Mouse (Mus musculus) myocyte (in vitro differentiated cells): ENCODE results near the gene Gm21964. TPM values are rescaled to one million over a fixed set of nuclear protein-coding genes. Genes with fewer than 3 reads are reported as not detected.

Experiments used
- H3K27me3 ChIP-seq: one replicate; pipeline ENCODE4 v1.6.1; 2011; ENCODE audit not compliant: control insufficient read depth, insufficient read depth, insufficient read length
- H3K36me3 ChIP-seq: one replicate; pipeline ENCODE4 v1.6.1; 2011; ENCODE audit not compliant: control insufficient read depth, insufficient read depth
- H3K4me2 ChIP-seq: one replicate; pipeline ENCODE4 v1.6.1; 2011; ENCODE audit warnings: low read depth, control low read depth
- H3K4me3 ChIP-seq: one replicate; pipeline ENCODE4 v1.5.1; 2011; ENCODE audit warnings: mild to moderate bottlenecking, control low read depth, moderate library complexity
- H3K79me2 ChIP-seq: one replicate; pipeline ENCODE4 v1.6.1; 2011; ENCODE audit not compliant: control insufficient read depth, insufficient read depth
- H3ac ChIP-seq: one replicate; pipeline ENCODE4 v1.6.1; 2011; ENCODE audit not compliant: control insufficient read depth, insufficient read length
- CEBPB ChIP-seq: IDR thresholded peaks from 2 replicates; pipeline ENCODE4 v1.6.1; 2011; ENCODE audit warnings: mild to moderate bottlenecking, moderate library complexity; ENCODE audit not compliant: poor library complexity, insufficient read depth, severe bottlenecking
- E2F4 ChIP-seq: IDR thresholded peaks from one replicate; pipeline ENCODE4 v1.6.1; 2011; ENCODE audit warnings: mild to moderate bottlenecking, control low read depth, moderate library complexity; ENCODE audit not compliant: insufficient read depth
- MAX ChIP-seq: IDR thresholded peaks from one replicate; pipeline ENCODE4 v1.6.1; 2011; ENCODE audit warnings: low read depth, mild to moderate bottlenecking, control low read depth
- MYOD1 ChIP-seq, 3 experiments: IDR thresholded peaks; one replicate each; pipeline ENCODE4 v1.6.1; 2011; ENCODE audit warnings: control low read depth in 2 of 3, low read depth in 2 of 3, mild to moderate bottlenecking in 2 of 3, moderate library complexity in 1 of 3; ENCODE audit not compliant: insufficient read length in 2 of 3, control insufficient read depth in 1 of 3
- MYOG ChIP-seq, 3 experiments: IDR thresholded peaks; one replicate each; pipeline ENCODE4 v1.6.1; 2011; ENCODE audit warnings: control low read depth in 2 of 3, low read depth in 2 of 3, mild to moderate bottlenecking in 2 of 3; ENCODE audit not compliant: insufficient read length in 2 of 3, control insufficient read depth in 1 of 3, insufficient read depth in 1 of 3
- POLR2A ChIP-seq: IDR thresholded peaks from one replicate; pipeline ENCODE4 v1.6.1; 2011; ENCODE audit warnings: low read depth, mild to moderate bottlenecking, control low read depth, moderate library complexity; ENCODE audit not compliant: insufficient read length
- POLR2AphosphoS2 ChIP-seq: IDR thresholded peaks from one replicate; pipeline ENCODE4 v1.6.1; 2011; ENCODE audit warnings: low read depth, control low read depth; ENCODE audit not compliant: insufficient read length
- REST ChIP-seq: IDR thresholded peaks from one replicate; pipeline ENCODE4 v1.6.1; 2011; ENCODE audit warnings: mild to moderate bottlenecking, control low read depth, moderate library complexity; ENCODE audit not compliant: insufficient read depth, insufficient read length
- SRF ChIP-seq: IDR thresholded peaks from one replicate; pipeline ENCODE4 v1.6.1; 2011; ENCODE audit warnings: low read depth; ENCODE audit not compliant: control insufficient read depth, insufficient read length
- TCF12 ChIP-seq: IDR thresholded peaks from one replicate; pipeline ENCODE4 v1.6.1; 2011; ENCODE audit warnings: mild to moderate bottlenecking, control low read depth; ENCODE audit not compliant: poor library complexity, insufficient read depth, severe bottlenecking
- TCF3 ChIP-seq: IDR thresholded peaks from one replicate; pipeline ENCODE4 v1.6.1; 2011; ENCODE audit warnings: low read depth, control low read depth; ENCODE audit not compliant: insufficient read length
- USF1 ChIP-seq: IDR thresholded peaks from one replicate; pipeline ENCODE4 v1.6.1; 2011; ENCODE audit warnings: low read depth, mild to moderate bottlenecking, control low read depth, moderate library complexity
- polyA plus RNA-seq: library from polyadenylated mRNA; unstranded; fragments of >200 nt; fragmentation: generic; extraction: Trizol; gene quantifications from one replicate; pipeline ENCODE4 v1.2.1, GENCODE M21; 2012; ENCODE audit warnings: missing spikeins

Gene Gm21964
- polyA plus RNA-seq, 1 experiment = not detected

- no peaks in the 10 kb centered on the region for H3K27me3 ChIP-seq
- no peaks in the 10 kb centered on the region for H3K79me2 ChIP-seq
- no peak overlapping the region for H3K4me2 ChIP-seq
- H3K36me3 ChIP-seq = no peaks in the 10 kb centered on the region
- H3K4me3 ChIP-seq = no peak overlapping the region
- no peak for TF ChIP-seq TCF12
- no peak for TF ChIP-seq MYOD1 (IDR thresholded peaks at IDR 0.05; ENCODE audit: control insufficient read depth in 1 of 3, insufficient read length in 2 of 3, low read depth in 2 of 3)
- TF ChIP-seq TCF3 = no peak
- no peak for TF ChIP-seq REST
- TF ChIP-seq MAX = no peak
- no peak for TF ChIP-seq MYOG (IDR thresholded peaks at IDR 0.05; ENCODE audit: control insufficient read depth in 1 of 3, insufficient read depth in 1 of 3, insufficient read length in 2 of 3, low read depth in 2 of 3)
- no peak for TF ChIP-seq SRF
- TF ChIP-seq POLR2A = no peak
- no peak for TF ChIP-seq POLR2AphosphoS2
- no peak for TF ChIP-seq CEBPB
- no peak for TF ChIP-seq E2F4
- TF ChIP-seq USF1 = no peak
- no peak overlapping the region for H3ac ChIP-seq
These were observed 31.3 kb upstream of the Gm21964 start for GRCm38 (mm10) chr8:110069706-110070105.

DNA sequence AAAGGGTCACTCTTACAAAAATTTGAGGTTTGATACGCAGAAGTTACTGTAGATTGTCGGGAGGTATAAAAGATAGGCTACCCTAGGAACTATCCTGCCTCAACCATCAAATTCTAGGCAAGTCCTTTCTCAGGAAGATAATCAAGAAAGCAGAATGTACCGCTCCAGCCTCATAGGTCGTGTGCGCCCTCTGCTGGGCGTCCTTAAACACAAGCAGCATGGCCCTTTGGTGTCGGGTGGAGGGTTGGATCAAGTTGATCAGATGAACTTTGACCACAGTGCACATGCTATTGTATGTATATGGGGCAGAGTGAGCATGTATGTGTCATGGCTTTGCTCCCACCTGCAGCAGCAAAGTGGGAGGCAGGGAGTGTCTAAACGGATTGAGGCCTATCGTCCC is 29.4 kb upstream of the Gm21964 start:
- Histone ChIP-seq H3K4me3 (no peak overlapping the region), H3ac (no peak overlapping the region), H3K79me2 (no peaks in the 10 kb centered on the region), H3K4me2 (no peak overlapping the region), H3K27me3 (peaks cover 2% of the 10 kb centered on the region), H3K36me3 (no peaks in the 10 kb centered on the region)
- TF ChIP-seq POLR2AphosphoS2 = no peak
- no peak for TF ChIP-seq TCF12
- no peak for TF ChIP-seq REST
- TF ChIP-seq USF1 = no peak
- TF ChIP-seq MYOG (IDR thresholded peaks at IDR 0.05; ENCODE audit: control insufficient read depth in 1 of 3, insufficient read depth in 1 of 3, insufficient read length in 2 of 3, low read depth in 2 of 3) = no peak
- TF ChIP-seq POLR2A = no peak

GRCm38 (mm10) chr8:110074496-110074895 is 26.5 kb upstream of the Gm21964 start:
- Histone ChIP-seq H3K79me2 (no peaks in the 10 kb centered on the region), H3K4me2 (no peak overlapping the region), H3K27me3 (peaks cover 4% of the 10 kb centered on the region), H3K4me3 (no peak overlapping the region), H3K36me3 (no peaks in the 10 kb centered on the region), H3ac (no peak overlapping the region)
- TF ChIP-seq TCF12 (no peak), USF1 (no peak), E2F4 (no peak), POLR2AphosphoS2 (no peak), REST (no peak), CEBPB (no peak), MYOD1 (IDR thresholded peaks at IDR 0.05; ENCODE audit: control insufficient read depth in 1 of 3, insufficient read length in 2 of 3, low read depth in 2 of 3) (no peak), MYOG (IDR thresholded peaks at IDR 0.05; ENCODE audit: control insufficient read depth in 1 of 3, insufficient read depth in 1 of 3, insufficient read length in 2 of 3, low read depth in 2 of 3) (no peak), MAX (no peak), SRF (no peak), TCF3 (no peak), POLR2A (no peak)

DNA sequence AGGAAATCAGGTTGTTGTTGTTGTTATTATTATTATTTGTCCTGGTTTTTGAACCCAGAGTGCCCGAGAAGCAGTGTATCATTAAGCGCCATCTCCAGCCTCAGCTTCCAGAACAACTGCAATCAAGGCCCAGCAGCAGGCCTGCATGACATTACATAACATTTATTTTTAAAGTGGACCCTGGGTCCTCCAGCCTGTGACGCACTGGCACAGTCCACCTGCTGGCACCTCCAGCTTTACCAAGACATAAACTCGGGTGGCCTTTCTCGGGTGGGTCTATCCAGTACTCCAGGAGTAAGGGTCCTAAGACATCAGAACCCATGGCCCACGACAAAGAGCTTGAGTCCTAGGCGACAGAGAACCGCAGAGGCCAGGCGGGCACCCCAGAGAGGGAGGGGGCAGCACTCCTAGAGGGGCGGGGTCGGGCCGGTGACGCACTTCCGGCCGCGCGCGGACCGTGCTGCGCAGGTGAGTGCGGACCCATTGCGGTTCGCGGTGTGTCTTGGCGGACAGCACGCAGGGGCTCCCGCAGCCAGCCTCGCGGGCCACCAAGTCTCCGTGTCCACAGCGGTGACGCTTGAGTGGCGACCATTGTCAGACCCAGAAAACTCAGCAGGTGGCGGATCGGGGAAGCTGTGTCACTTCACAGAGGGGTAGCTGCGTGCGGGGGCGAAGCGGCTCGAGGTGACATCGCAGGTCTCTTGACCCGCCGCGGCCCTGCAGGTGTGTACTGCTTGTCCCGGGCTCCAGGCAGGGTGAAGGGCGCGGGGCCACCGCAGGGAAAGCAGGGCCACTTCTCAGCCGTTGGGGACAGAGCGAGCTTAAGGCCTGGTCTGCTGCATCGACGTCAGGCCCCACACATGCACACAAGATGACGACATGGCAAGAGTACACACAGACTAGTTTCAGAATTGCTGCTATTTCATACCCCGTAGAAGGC is 21.5 kb upstream of the Gm21964 start, which contains the start of gene Zfp612:
Gene Zfp612 (plus strand): TSS at position 465 of the 940 bp plus-strand sequence.
- Histone ChIP-seq H3ac (no peak within 1 kb of the TSS), H3K79me2 (no peaks in the 10 kb centered on the region), H3K36me3 (no peaks in the 10 kb centered on the region), H3K4me3 (no peak within 1 kb of the TSS), H3K4me2 (no peak within 1 kb of the TSS), H3K27me3 (peaks cover 29% of the 10 kb centered on the region)
- TF ChIP-seq CEBPB (no peak), SRF (no peak), MYOD1 (IDR thresholded peaks at IDR 0.05; ENCODE audit: control insufficient read depth in 1 of 3, insufficient read length in 2 of 3, low read depth in 2 of 3) (no peak), MYOG (IDR thresholded peaks at IDR 0.05; ENCODE audit: control insufficient read depth in 1 of 3, insufficient read depth in 1 of 3, insufficient read length in 2 of 3, low read depth in 2 of 3) (no peak), TCF3 (no peak), REST (no peak), TCF12 (no peak)
